Mouse (Mus musculus): ENCODE measurements around the gene Tigar. TPM values are rescaled to one million over a fixed set of nuclear protein-coding genes. Genes with fewer than 3 reads are reported as not detected.

Gene Tigar
- polyA plus RNA-seq, 1 experiment from 2014 or later, result 9.0 TPM

DNA sequence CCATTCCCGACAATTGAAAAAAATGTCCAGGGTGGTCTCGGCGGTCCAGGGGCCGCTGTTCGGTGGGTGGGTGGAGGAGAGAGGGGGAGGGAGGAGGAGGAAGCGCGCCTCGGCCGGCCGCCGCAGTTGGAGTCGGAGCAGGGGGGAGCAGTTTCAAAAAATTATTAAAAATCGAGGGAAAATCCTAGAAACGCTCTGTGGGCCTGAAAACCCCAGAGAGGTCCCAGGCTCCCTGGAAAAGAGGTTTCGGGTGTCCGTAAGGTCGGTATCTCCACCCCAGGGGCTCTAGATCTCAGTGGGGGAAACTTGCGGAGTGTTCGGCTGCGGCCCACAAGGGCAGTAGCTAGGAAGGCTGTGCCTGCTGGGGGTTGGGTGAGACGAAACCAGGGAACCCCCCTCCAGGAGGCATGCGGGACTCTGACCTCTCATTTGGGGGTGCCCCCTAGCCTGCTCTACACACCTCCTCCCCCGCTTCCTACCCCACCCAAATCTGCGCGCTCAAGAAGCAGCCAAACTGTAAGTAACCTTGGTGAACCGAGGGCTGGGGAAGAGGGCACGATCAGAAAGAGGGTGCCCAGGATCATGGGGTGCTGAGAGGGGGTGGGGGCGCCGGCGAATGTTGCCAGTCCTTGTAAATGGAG is 40.1 kb upstream of the Tigar start:
- under 1% methylated on average over 29 of the region's 30 CpGs for WGBS
- DNase-seq (ENCODE audit: low spot score), result no peak
- H3K27me3 ChIP-seq (ENCODE audit: insufficient read depth, poor library complexity, severe bottlenecking), result no peaks in the 10 kb centered on the region
- H3K4me1 ChIP-seq, result peaks cover 72% of the 10 kb centered on the region
- H3K9me3 ChIP-seq, result no peaks in the 10 kb centered on the region
- H3K4me3 ChIP-seq, result peak overlapping the region; percentile 75
- H3K36me3 ChIP-seq, result peaks cover 29% of the 10 kb centered on the region
- H3K27ac ChIP-seq, result peak overlapping the region; percentile 98

DNA sequence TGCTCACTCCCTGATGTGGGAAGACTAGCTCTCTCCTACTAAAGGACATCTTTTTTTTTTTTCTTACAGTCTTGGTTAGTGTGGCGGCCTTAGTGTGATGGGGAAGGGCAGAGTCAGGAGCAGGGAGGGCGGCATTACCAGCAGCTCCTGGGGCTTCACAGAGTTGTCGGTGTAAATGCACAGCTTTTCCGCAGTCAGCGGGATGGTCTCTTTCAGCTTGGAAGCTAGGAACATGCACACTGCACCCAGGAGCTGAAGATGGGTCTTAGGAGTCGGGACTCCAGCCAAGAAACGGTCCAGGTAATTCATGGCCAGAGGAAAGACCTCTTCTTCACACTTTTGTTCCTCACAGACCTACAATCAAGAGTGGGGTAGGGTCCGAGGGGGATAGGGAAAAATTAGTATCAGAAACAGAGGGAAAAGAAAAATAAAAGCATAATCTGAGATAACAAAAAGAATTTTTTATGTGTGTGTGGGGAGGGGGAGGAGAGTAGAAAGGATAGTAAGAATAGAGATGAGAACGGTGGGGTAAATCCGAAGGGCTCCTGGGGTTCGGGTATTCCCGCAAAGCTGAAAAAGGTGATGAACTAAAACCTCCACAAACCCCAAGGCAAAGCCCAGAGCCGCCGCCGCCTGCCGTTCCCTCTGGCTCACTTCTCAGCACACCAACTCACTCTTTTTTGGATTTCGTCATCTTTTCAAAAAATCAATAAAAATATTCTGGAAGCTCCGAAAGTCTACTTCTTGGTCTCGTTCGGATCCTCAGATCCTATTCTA is 39.4 kb upstream of the Tigar start:
- Histone ChIP-seq H3K4me3 (peak overlapping the region; percentile 75), H3K9me3 (no peaks in the 10 kb centered on the region), H3K27ac (peak overlapping the region; percentile 98), H3K36me3 (peaks cover 36% of the 10 kb centered on the region), H3K4me1 (peaks cover 72% of the 10 kb centered on the region), H3K27me3 (ENCODE audit: insufficient read depth, poor library complexity, severe bottlenecking) (no peaks in the 10 kb centered on the region)
- peak; percentile 75 for DNase-seq (ENCODE audit: low spot score)
- WGBS, result 6% methylated on average over 20 of the region's 20 CpGs

DNA sequence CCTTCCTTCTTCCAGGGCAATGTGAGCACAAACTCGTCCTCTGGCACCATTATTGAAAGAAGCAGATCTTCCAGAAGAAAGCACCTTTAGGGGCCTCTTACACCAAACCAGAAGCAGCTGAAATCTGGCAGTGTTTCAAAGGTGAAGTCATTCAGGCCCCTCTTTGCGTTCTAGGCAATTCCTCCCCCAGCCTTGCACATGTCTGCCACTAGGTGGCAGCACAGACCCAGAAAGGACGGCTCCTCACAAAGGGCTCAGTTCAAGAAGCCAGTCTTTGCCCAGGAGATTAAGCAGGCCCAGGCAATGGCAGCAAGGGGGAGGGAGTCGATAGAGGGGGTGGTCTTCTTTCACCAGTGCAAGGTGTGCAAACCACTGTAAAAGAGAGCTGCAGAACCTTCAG is 38.3 kb upstream of the Tigar start:
- WGBS, result 0% methylated on average over 4 of the region's 4 CpGs
- H3K9me3 ChIP-seq, result no peaks in the 10 kb centered on the region
- peak overlapping the region; percentile 75 for H3K4me3 ChIP-seq
- peak overlapping the region; percentile 98; the same call in 1 of the 2 replicates for H3K27ac ChIP-seq
- DNase-seq (ENCODE audit: low spot score), result peak; percentile 95
- H3K27me3 ChIP-seq (ENCODE audit: insufficient read depth, poor library complexity, severe bottlenecking), result no peaks in the 10 kb centered on the region
- H3K36me3 ChIP-seq, result peaks cover 45% of the 10 kb centered on the region
- peaks cover 72% of the 10 kb centered on the region for H3K4me1 ChIP-seq

DNA sequence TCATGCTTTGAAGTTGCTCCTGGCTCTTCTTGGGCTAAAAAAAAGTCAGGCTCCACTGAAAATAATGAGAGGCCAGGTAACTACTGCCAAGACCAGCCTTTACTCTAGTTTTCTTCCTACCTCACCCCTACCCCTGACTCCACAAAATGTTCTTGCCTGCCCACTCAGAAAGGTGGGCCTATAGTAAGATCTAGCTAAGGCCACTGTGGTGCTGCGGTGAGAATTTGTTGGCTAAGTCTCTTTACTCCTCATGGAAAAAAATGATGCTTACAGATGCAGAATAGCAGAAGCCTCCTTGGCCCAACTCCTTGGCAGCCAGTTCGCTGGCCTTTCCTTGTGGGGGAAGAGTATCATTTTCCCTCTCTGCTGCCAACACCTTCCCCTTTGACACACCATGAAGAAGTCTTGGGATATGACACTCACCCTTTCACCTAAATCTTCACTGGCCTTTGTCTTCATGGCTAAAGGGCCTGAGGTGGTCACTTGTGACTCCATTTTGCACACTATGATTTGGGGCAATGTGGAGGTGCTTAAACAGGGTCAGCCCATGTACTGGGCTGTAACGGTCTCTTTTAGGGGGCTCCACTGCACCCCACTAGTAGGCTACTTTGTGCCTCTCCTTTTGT is 37.1 kb upstream of the Tigar start:
- H3K27ac ChIP-seq, result peak overlapping the region; percentile 44; the same call in 1 of the 2 replicates
- H3K9me3 ChIP-seq, result no peaks in the 10 kb centered on the region
- H3K4me1 ChIP-seq, result peaks cover 64% of the 10 kb centered on the region
- no peak for DNase-seq (ENCODE audit: low spot score)
- no peaks in the 10 kb centered on the region for H3K27me3 ChIP-seq (ENCODE audit: insufficient read depth, poor library complexity, severe bottlenecking)
- no peak overlapping the region for H3K4me3 ChIP-seq
- H3K36me3 ChIP-seq, result peaks cover 50% of the 10 kb centered on the region
- WGBS, result 86% methylated on average over 3 of the region's 3 CpGs

DNA sequence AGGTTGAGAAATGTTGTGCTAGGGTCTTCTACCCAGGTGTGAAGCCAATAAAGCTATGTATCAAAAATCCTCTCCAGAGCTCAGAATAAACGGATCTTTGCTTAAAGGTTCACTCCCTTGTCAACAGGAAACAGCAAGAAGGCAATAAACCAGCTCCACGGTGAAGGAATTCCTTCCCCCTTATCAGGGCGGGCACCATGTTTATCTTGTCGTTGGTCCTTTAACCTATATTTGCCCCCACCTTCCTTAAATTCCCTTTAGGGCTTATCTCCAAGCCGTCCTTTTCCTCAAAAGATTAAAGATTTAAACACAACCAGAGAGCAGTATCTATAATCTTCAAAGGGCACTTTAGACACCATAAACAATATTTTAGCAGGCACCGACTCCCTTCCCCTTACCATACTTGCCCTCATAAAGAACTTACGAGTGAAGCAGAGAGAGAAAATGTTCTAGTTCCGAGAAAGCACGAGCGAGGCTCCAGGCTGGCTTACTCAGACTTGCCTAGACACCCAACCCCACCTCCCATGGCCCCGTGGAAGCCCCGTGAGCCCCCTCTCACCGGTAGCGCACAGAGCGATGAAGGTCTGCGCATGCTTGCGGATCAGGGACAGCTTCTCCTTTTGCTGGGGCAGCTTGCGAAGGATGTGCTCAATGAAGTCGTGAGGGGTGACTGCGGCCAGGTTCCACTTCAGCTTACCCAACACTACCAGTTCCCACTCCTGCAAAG is 36.3 kb upstream of the Tigar start:
- peaks cover 59% of the 10 kb centered on the region for H3K36me3 ChIP-seq
- DNase-seq (ENCODE audit: low spot score), result no peak
- H3K9me3 ChIP-seq, result no peaks in the 10 kb centered on the region
- H3K4me3 ChIP-seq, result no peak overlapping the region
- H3K4me1 ChIP-seq, result peaks cover 60% of the 10 kb centered on the region
- H3K27ac ChIP-seq, result peak overlapping the region; percentile 44; the same call in 1 of the 2 replicates
- H3K27me3 ChIP-seq (ENCODE audit: insufficient read depth, poor library complexity, severe bottlenecking), result no peaks in the 10 kb centered on the region
- 45% methylated on average over 20 of the region's 20 CpGs for WGBS

DNA sequence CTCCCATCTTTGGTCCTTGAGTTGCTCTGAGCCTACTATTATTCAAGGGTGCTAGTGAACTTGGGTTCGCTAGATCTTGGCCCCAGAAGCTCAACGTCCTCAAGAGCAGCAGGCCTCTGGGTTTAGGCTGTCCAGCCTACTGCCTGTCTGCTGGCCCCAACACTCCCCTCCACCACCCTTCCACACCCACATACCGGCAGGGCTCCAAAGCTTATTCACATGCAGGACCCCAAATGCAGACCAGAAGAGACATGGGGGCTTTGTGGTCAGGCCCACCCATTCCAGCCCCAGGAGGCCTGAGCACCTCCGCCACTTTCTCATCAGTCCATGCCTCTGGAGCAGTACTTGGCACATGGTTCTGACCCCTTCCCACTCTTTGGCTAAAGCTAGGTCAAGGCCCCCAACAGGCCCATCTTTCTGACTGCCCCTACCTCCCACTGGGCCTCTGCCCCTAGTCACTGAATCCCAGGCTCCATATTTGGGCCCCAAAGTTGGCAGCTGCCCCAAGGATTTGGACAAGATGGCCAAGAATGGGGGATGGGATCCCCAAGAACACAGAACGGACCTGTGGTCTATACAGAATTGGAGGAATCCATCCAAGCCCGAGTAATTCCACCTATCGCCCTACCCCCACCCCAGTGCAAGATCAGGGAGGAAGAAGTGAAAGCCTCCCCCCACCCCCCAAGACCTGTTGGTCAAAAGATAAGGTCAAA is 34.4 kb upstream of the Tigar start:
- H3K4me3 ChIP-seq, result no peak overlapping the region
- H3K36me3 ChIP-seq, result peaks cover 77% of the 10 kb centered on the region
- H3K9me3 ChIP-seq, result no peaks in the 10 kb centered on the region
- no peak for DNase-seq (ENCODE audit: low spot score)
- 80% methylated on average over 7 of the region's 7 CpGs for WGBS
- no peak overlapping the region for H3K27ac ChIP-seq
- H3K4me1 ChIP-seq, result peaks cover 60% of the 10 kb centered on the region
- H3K27me3 ChIP-seq (ENCODE audit: insufficient read depth, poor library complexity, severe bottlenecking), result no peaks in the 10 kb centered on the region

DNA sequence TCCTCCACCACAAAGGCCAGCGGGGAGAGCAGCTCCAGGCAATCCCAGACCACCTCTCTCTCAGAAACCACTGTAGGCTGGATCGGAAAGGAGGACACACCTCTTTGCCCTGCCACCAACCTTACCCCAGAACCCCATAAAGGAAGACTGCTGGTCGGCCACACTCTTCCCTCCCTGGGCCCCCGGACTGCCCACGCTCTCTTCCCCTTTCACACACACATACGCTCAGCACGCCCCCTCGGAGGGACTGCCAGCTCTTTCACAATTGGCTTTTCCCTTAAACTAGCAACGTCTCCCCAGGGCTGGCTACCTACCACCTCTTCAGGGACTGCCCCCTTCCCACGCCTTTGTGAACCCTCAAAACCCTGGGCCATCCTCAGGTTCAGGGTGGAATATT is 33.8 kb upstream of the Tigar start:
- no peak for DNase-seq (ENCODE audit: low spot score)
- Histone ChIP-seq H3K36me3 (peaks cover 83% of the 10 kb centered on the region), H3K27ac (peak overlapping the region; percentile 22; the same call in 1 of the 2 replicates), H3K4me1 (peaks cover 53% of the 10 kb centered on the region), H3K4me3 (no peak overlapping the region), H3K27me3 (ENCODE audit: insufficient read depth, poor library complexity, severe bottlenecking) (no peaks in the 10 kb centered on the region), H3K9me3 (no peaks in the 10 kb centered on the region)
- 80% methylated on average over 10 of the region's 10 CpGs for WGBS

DNA sequence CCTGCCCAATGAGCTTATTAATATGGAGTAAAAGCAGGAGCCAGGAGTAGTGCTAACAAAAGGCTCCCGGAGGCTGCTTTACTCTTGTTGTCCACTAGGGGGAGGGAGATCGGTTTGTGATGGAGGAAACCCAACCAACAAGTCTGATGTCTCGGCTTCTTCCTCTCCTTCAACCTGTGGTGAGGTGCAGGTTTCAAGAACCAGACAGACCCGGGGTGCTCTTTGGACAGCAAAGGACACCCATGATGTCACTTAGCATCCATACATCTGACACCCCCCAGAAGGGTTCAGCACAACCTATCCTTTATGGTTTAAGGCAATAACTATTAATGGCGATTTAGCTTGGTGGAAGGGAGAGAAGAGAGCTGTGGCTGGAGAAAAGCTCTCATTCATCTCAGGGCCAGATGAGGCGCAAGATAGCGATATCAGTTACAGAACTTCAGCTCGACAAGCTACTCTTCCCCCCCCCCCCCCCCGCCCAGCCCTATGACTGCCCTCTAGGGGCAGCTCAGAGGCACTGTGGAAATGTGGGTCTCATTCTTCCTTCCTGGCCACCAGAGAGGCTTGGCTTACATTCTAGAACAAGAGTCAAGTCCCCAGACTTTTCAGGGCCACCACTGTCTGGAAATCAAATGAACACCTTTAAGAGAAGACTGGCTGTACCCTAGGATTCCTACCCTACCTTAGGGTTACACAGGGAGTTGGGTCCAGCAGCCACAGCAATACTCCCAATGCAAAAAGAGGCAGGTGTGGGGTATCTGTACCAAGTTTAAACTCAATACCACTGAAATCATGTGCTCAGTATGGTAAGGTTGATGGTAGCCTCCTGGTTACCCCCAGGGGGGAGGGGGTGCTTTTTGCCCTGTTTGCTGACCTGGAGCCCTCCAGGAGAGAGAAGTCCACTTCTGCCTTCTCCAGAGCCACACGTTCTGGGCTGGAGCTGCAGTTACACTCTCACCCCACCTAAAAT is 33.1 kb upstream of the Tigar start:
- H3K36me3 ChIP-seq, result peaks cover 90% of the 10 kb centered on the region
- WGBS, result 24% methylated on average over 10 of the region's 10 CpGs

DNA sequence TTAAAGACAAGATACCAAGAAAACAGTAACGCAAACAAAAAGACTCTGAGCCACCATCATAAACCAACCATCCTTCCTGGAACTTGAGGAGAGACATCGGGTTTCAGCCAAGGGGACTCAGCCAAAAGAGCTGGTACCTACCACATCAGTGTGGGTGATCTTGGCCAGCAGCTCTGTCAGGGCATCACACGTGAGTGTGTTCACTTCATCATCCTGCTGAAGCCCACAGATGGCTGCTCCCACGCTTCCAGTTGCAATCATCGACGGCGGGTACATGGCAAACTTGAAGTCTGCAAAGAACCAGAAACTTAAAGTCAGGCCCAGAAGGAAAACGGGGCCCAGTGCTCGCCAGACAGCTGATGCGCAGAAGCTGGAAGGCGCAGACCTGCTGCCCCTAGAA is 29.6 kb upstream of the Tigar start:
- peaks cover 38% of the 10 kb centered on the region for H3K4me1 ChIP-seq
- no peak overlapping the region for H3K4me3 ChIP-seq
- 91% methylated on average over 11 of the region's 11 CpGs for WGBS
- DNase-seq (ENCODE audit: low spot score), result no peak
- H3K9me3 ChIP-seq, result no peaks in the 10 kb centered on the region
- no peaks in the 10 kb centered on the region for H3K27me3 ChIP-seq (ENCODE audit: insufficient read depth, poor library complexity, severe bottlenecking)
- no peak overlapping the region for H3K27ac ChIP-seq
- H3K36me3 ChIP-seq, result peaks cover 89% of the 10 kb centered on the region

More for the DNA sequence above, 33.1 kb upstream of the Tigar start:
- Histone ChIP-seq H3K27me3 (ENCODE audit: insufficient read depth, poor library complexity, severe bottlenecking) (no peaks in the 10 kb centered on the region), H3K27ac (no peak overlapping the region; the same call in 1 of the 2 replicates), H3K9me3 (no peaks in the 10 kb centered on the region), H3K4me1 (peaks cover 51% of the 10 kb centered on the region), H3K4me3 (no peak overlapping the region)
- DNase-seq (ENCODE audit: low spot score), result peak; percentile 80

DNA sequence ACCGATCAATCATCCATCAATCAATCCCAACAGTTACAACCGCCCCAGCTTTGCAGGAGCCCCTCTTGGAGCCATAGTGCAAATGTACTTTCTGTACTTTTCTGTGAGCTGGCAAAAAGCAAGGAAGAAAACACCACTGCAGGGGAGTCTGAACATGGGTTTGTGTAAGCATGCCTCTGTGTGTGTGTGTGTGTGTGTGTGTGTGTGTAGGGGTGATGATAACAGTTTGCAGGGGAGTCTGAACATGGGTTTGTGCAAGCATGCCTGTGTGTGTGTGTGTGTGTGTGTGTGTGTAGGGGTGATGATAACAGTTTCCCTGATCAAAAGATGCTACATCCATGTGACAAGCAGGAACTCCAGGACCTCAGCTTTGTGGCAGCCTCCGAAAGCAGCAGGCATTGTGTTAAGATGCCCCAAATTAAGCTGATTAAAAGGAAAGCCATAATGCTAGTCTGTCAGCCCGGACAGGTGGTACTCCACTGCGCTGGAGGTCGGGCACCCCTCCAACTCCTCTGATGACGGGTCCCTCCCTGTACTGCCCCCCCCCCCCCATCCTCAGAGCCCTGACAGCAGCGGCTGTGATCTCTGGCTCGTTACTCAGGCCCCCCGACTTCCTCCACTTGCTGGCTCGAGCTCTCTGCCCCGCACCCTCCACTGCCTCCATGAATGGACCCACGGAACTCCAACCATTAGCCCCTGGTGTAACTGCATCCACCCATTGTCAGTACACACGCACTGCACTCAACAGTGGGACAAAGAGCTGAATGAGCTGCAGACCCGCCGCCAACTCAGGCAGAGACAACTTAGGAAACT is 24.3 kb upstream of the Tigar start:
- H3K4me3 ChIP-seq, result no peak overlapping the region
- no peak for DNase-seq (ENCODE audit: low spot score)
- no peaks in the 10 kb centered on the region for H3K9me3 ChIP-seq
- peaks cover 28% of the 10 kb centered on the region for H3K4me1 ChIP-seq
- H3K36me3 ChIP-seq, result peaks cover 98% of the 10 kb centered on the region
- H3K27ac ChIP-seq, result no peak overlapping the region
- no peaks in the 10 kb centered on the region for H3K27me3 ChIP-seq (ENCODE audit: insufficient read depth, poor library complexity, severe bottlenecking)
- WGBS, result 69% methylated on average over 16 of the region's 16 CpGs

DNA sequence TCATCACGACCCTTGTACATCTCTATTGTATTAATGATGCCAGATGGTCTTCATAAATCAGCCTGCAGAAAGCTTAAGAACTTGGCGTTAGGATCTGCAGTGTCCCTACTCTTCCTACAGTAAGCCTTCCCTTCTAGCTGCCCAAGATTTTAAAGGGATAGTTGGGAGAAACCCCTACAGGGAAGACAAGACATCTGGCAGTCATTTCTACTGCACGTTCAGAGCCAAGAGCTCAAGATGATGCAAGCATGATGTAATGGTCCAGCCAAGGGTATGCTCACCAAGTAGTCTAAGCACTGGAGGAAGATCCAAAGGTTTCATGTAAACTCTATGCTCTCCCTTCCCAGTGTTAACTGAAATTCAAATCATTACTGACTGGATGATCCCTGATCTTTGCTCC is 23.4 kb upstream of the Tigar start:
- Histone ChIP-seq H3K27ac (no peak overlapping the region), H3K36me3 (peaks cover 96% of the 10 kb centered on the region), H3K4me3 (no peak overlapping the region), H3K27me3 (ENCODE audit: insufficient read depth, poor library complexity, severe bottlenecking) (no peaks in the 10 kb centered on the region), H3K9me3 (no peaks in the 10 kb centered on the region), H3K4me1 (peaks cover 27% of the 10 kb centered on the region)
- 74% methylated on average over 3 of the region's 3 CpGs for WGBS
- DNase-seq (ENCODE audit: low spot score), result no peak
